Mouse (Mus musculus): ENCODE results near the gene Pex14.

- TF ChIP-seq EP300 (optimal IDR thresholded peaks at IDR 0.05) (no peak), CTCF (IDR thresholded peaks at IDR 0.05; ENCODE audit: low read depth) (peak; percentile 77)
These were observed 52.3 kb downstream of the Pex14 start for GRCm38 (mm10) chr4:149047360-149047759.

Data from stomach, postnatal 0 days (tissue).